Mouse (Mus musculus): Measurements from ENCODE around the gene Lyrm9. TPM values are rescaled to one million over a fixed set of nuclear protein-coding genes. Genes with fewer than 3 reads are reported as not detected.

The Lyrm9 gene
- total and polyA plus RNA-seq, 3 experiments: 31.6 to 48.6 TPM; not detected in 1

DNA sequence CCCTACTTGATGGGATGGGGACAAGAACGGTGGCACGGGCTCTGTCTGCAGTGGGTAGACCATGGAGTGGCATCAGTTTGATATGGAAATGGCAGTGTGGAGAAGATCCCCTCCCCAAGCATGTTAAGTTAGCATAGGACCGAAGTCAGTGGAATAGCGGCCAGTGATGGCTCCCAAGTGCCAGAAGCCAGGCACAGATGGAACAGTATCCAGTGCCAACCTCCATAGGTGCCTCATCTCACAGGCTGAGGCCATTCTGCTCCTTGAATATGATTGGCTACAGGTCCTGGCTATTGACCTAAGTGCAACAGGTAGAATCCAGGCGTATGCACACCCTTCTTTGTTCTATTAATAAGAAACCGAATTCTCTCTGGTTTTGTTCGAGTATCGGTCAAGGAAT, 15.6 kb downstream of the Lyrm9 start:
- DNase-seq (ENCODE audit: low read depth, low spot score): no peak
- Histone ChIP-seq H3K9ac (ENCODE audit: control insufficient read depth, low read depth, low read length, poor library complexity, severe bottlenecking) (no peak overlapping the region), H3K79me2 (ENCODE audit: control insufficient read depth, insufficient read depth, low read length, poor library complexity) (no peaks in the 10 kb centered on the region), H3K27ac (ENCODE audit: control insufficient read depth, low read depth, low read length) (no peak overlapping the region), H3K9me3 (replicated peaks; ENCODE audit: insufficient read depth, low read length) (no peaks in the 10 kb centered on the region), H3K4me1 (ENCODE audit: control insufficient read depth in 1 of 2, insufficient read depth in 2 of 2, low read length in 2 of 2) (peaks cover 0 to 15% of the 10 kb centered on the region in 2 experiments), H3K27me3 (ENCODE audit: control insufficient read depth in 1 of 2, insufficient read depth in 2 of 2, low read length in 2 of 2) (no peaks in the 10 kb centered on the region), H3K36me3 (ENCODE audit: control insufficient read depth in 1 of 2, insufficient read depth in 2 of 2, low read length in 2 of 2) (peaks cover 0 to 11% of the 10 kb centered on the region in 2 experiments; a peak in 2 of 4 replicates), H3K4me3 (ENCODE audit: control insufficient read depth in 1 of 2, insufficient read depth in 1 of 2, low read depth in 2 of 2, low read length in 2 of 2) (no peak overlapping the region)
- TF ChIP-seq POLR2AphosphoS2 (IDR thresholded peaks at IDR 0.05; ENCODE audit: low read length) (0 out of 2 replicates have a peak, but pooled peaks have one; percentile 5), CHD1 (IDR thresholded peaks at IDR 0.05; ENCODE audit: low read depth, low read length) (no peak), ZNF384 (IDR thresholded peaks at IDR 0.05; ENCODE audit: low read depth, low read length) (no peak), HCFC1 (IDR thresholded peaks at IDR 0.05; ENCODE audit: low read depth, low read length) (no peak)

DNA sequence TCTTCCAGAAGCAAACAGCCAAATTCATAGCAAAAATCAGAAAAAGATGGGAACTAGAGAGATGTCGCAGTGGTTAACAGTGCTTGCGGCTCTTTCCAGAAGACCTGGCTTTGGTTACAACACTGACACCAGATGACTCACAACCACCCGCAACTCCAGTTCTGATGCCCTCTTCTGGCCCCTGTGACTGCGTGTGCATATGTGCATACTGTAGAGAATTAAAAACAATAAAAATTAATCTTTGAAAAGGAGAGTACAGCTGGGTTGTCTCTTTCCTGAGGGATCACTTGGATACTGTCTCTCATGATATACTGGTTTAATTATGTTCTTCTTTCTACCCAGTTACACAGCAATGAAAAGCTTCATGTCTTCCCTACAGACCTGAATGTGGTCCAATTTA, 20.2 kb downstream of the Lyrm9 start:
- H3K4me3 ChIP-seq (ENCODE audit: control insufficient read depth in 1 of 2, insufficient read depth in 1 of 2, low read depth in 2 of 2, low read length in 2 of 2): no peak overlapping the region
- TF ChIP-seq E2F4 (IDR thresholded peaks at IDR 0.05; ENCODE audit: borderline replicate concordance, low read depth, low read length): no peak
- no peak for TF ChIP-seq NELFE (IDR thresholded peaks at IDR 0.05; ENCODE audit: low read depth, low read length)
- TF ChIP-seq POLR2AphosphoS2 (IDR thresholded peaks at IDR 0.05; ENCODE audit: low read length): no peak
- TF ChIP-seq SMC3 (IDR thresholded peaks at IDR 0.05; ENCODE audit: low read depth, low read length): peak; percentile 15; the same call in 1 of the 2 replicates
- TF ChIP-seq KAT2A (conservative IDR thresholded peaks at IDR 0.05; ENCODE audit: low read depth, low read length): no peak
- no peak for TF ChIP-seq USF1 (IDR thresholded peaks at IDR 0.05; ENCODE audit: low read depth, low read length)
- no peak for TF ChIP-seq CHD1 (IDR thresholded peaks at IDR 0.05; ENCODE audit: low read depth, low read length)
- TF ChIP-seq GABPA (IDR thresholded peaks at IDR 0.05; ENCODE audit: low read depth, low read length): no peak
- TF ChIP-seq MAZ (IDR thresholded peaks at IDR 0.05; ENCODE audit: low read depth, low read length): no peak
- no peak for TF ChIP-seq MYB (IDR thresholded peaks at IDR 0.05; ENCODE audit: low read depth, low read length)
- TF ChIP-seq CTCF (IDR thresholded peaks at IDR 0.05 in 2 of 3, conservative IDR thresholded peaks at IDR 0.05 in 1 of 3; ENCODE audit: control insufficient read depth in 1 of 3, insufficient read depth in 1 of 3, low read depth in 2 of 3, low read length in 3 of 3, poor library complexity in 1 of 3, severe bottlenecking in 1 of 3): 0 out of 6 replicates have a peak, but pooled peaks of 1 of the 3 experiments have one; percentile 2
- TF ChIP-seq ZNF384 (IDR thresholded peaks at IDR 0.05; ENCODE audit: low read depth, low read length): no peak
- TF ChIP-seq TCF12 (IDR thresholded peaks at IDR 0.05; ENCODE audit: low read depth, low read length): no peak
- TF ChIP-seq TBP (IDR thresholded peaks at IDR 0.05; ENCODE audit: low read depth, low read length): no peak
- no peak for TF ChIP-seq ZMIZ1 (IDR thresholded peaks at IDR 0.05; ENCODE audit: low read depth, low read length)
- no peak for DNase-seq (ENCODE audit: low read depth, low spot score)
- no peak overlapping the region for H3K9ac ChIP-seq (ENCODE audit: control insufficient read depth, low read depth, low read length, poor library complexity, severe bottlenecking)
- H3K9me3 ChIP-seq (replicated peaks; ENCODE audit: insufficient read depth, low read length): no peaks in the 10 kb centered on the region
- H3K36me3 ChIP-seq (ENCODE audit: control insufficient read depth in 1 of 2, insufficient read depth in 2 of 2, low read length in 2 of 2): no peaks in the 10 kb centered on the region
- H3K79me2 ChIP-seq (ENCODE audit: control insufficient read depth, insufficient read depth, low read length, poor library complexity): no peaks in the 10 kb centered on the region
- H3K27ac ChIP-seq (ENCODE audit: control insufficient read depth, low read depth, low read length): no peak overlapping the region
- H3K27me3 ChIP-seq (ENCODE audit: control insufficient read depth in 1 of 2, insufficient read depth in 2 of 2, low read length in 2 of 2): no peaks in the 10 kb centered on the region
- no peaks in the 10 kb centered on the region for H3K4me1 ChIP-seq (ENCODE audit: control insufficient read depth in 1 of 2, insufficient read depth in 2 of 2, low read length in 2 of 2)
